Mouse (Mus musculus) embryo, embryonic 9.5 days (tissue): ENCODE data around the gene AI854703.

Experiments used
- DNase-seq: peaks from one replicate; pipeline ENCODE4 v3.0.0-alpha.2; 2017; ENCODE audit errors: extremely low spot score

The AI854703 gene

GRCm38 (mm10) chr6:48626464-48626863 is at the start of gene AI854703:
TSS of gene AI854703 (plus strand) at chr6:48626764.
- DNase-seq: peak; percentile 15

GRCm38 (mm10) chr6:48578736-48579135 is 47.8 kb upstream of the AI854703 start:
- DNase-seq: no peak

- no peak for DNase-seq
Measured at GRCm38 (mm10) chr6:48579215-48579648, 47.3 kb upstream of the AI854703 start.

GRCm38 (mm10) chr6:48581257-48581656 is 45.3 kb upstream of the AI854703 start:
- DNase-seq: no peak

- DNase-seq: peak; percentile 53
Measured at GRCm38 (mm10) chr6:48582037-48582436, 44.5 kb upstream of the AI854703 start.

GRCm38 (mm10) chr6:48589194-48589750 is 37.3 kb upstream of the AI854703 start, which contains the start of gene Gm45021:
TSS of gene Gm45021 (plus strand) at chr6:48589610.
- DNase-seq: no peak

GRCm38 (mm10) chr6:48591221-48591845 is 35.2 kb upstream of the AI854703 start:
- DNase-seq: no peak

GRCm38 (mm10) chr6:48591871-48592270 is 34.7 kb upstream of the AI854703 start:
- DNase-seq: no peak

- peak; percentile 97 for DNase-seq
Measured at GRCm38 (mm10) chr6:48593158-48594042, 33.2 kb upstream of the AI854703 start, which contains the start of the genes Repin1 and Gm44965. TSS of gene Repin1 (plus strand) at chr6:48593883. TSS of gene Gm44965 (plus strand) at chr6:48593941.

GRCm38 (mm10) chr6:48594043-48594738 is 32.4 kb upstream of the AI854703 start:
- DNase-seq: peak; percentile 78

- no peak for DNase-seq
Measured at GRCm38 (mm10) chr6:48595278-48595677, 31.3 kb upstream of the AI854703 start.

- DNase-seq: no peak
Measured at GRCm38 (mm10) chr6:48596545-48597232, 29.9 kb upstream of the AI854703 start.

GRCm38 (mm10) chr6:48597233-48597625 is 29.3 kb upstream of the AI854703 start:
- DNase-seq: no peak

- DNase-seq: no peak
Measured at GRCm38 (mm10) chr6:48600594-48600993, 26.0 kb upstream of the AI854703 start.

- peak; percentile 93 for DNase-seq
Measured at GRCm38 (mm10) chr6:48601271-48602079, 25.1 kb upstream of the AI854703 start, which contains the start of gene Zfp775. TSS of gene Zfp775 (plus strand) at chr6:48602063.

- DNase-seq: no peak
Measured at GRCm38 (mm10) chr6:48602080-48602741, 24.4 kb upstream of the AI854703 start.

- no peak for DNase-seq
Measured at GRCm38 (mm10) chr6:48608124-48608523, 18.4 kb upstream of the AI854703 start.

GRCm38 (mm10) chr6:48609512-48609911 is 17.1 kb upstream of the AI854703 start:
- DNase-seq: no peak

- no peak for DNase-seq
Measured at GRCm38 (mm10) chr6:48610657-48611056, 15.9 kb upstream of the AI854703 start.

GRCm38 (mm10) chr6:48613464-48613863 is 13.1 kb upstream of the AI854703 start:
- no peak for DNase-seq
